Mouse (Mus musculus) yolk sac, embryonic 10.5 days (tissue): ENCODE data around the gene Ugt1a10.
"Not testable (repeated sequence)": the region's sequence is repeated elsewhere in the genome, so short reads cannot be mapped to it uniquely, and the experiment has no call there.

ENCODE experiments used
- DNase-seq: peaks from one replicate; pipeline ENCODE4 v3.0.0-alpha.2; 2017; ENCODE audit warnings: low spot score

The Ugt1a10 gene

GRCm38 (mm10) chr1:88094941-88095492 is 39.8 kb downstream of the Ugt1a10 start, which contains the start of gene Ugt1a7c:
Ugt1a7c (plus strand) TSS chr1:88095062.
- DNase-seq = peak; percentile 52

- DNase-seq = not testable (repeated sequence)
Measured at GRCm38 (mm10) chr1:88098546-88098945, 43.4 kb downstream of the Ugt1a10 start.

GRCm38 (mm10) chr1:88099691-88100090 is 44.5 kb downstream of the Ugt1a10 start:
- DNase-seq = not testable (repeated sequence)

GRCm38 (mm10) chr1:88103019-88103418 is 47.8 kb downstream of the Ugt1a10 start, which contains the start of gene Ugt1a6b:
Ugt1a6b (plus strand) TSS chr1:88103252.
- DNase-seq = not testable (repeated sequence)

GRCm38 (mm10) chr1:88103697-88104468 is 48.7 kb downstream of the Ugt1a10 start:
- not testable (repeated sequence) for DNase-seq

- DNase-seq = no peak
Measured at GRCm38 (mm10) chr1:88104667-88105430, 49.7 kb downstream of the Ugt1a10 start.

DNA sequence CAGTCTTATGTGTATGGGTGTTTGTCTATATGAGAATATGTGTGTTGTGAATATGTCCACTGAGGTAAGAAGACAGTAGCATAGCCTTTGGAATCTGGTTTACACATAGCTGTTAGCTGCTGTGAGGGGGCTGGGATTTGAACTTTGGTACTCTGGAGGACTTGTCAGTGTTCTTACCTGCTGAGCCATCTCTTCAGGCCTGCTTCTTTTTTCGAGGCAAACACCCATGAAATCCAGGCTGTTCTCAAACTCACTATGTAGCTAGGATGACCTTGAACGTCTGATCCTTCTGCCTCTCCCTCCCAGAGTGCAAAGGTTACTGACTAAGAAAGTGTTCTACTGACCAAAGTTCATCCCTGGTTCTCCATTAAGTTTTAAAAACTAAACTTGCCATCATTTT is 50.5 kb downstream of the Ugt1a10 start:
- peak; percentile 79 for DNase-seq

DNA sequence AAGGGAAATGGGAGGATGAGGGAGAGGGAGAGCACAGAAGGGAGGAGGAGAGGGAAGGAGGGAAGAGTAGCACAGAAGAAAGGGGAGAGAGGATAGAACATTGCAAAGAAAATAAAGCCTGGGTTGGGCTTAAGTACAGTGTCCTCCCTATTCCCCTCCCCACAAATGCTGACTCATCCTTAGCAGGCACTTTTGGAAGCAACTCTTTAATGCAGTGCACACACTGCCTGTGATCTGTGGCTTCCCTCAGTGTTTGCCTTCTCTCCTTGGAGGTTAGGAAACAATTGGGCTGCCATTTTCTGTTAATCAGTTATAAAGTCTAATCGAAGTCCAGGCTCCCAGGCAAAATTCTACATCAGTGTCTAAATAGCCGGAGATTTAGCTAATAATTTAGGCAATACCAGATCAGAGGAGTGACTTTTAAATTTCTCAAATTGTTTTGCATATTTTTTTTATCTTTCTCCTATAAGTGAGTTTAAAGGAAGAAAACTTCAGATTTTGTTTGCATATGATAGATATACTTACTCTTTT is 53.9 kb downstream of the Ugt1a10 start:
- not testable (repeated sequence) for DNase-seq

GRCm38 (mm10) chr1:88109604-88110003 is 54.4 kb downstream of the Ugt1a10 start:
- DNase-seq = not testable (repeated sequence)

- not testable (repeated sequence) for DNase-seq
Measured at GRCm38 (mm10) chr1:88112769-88113168, 57.6 kb downstream of the Ugt1a10 start.

DNA sequence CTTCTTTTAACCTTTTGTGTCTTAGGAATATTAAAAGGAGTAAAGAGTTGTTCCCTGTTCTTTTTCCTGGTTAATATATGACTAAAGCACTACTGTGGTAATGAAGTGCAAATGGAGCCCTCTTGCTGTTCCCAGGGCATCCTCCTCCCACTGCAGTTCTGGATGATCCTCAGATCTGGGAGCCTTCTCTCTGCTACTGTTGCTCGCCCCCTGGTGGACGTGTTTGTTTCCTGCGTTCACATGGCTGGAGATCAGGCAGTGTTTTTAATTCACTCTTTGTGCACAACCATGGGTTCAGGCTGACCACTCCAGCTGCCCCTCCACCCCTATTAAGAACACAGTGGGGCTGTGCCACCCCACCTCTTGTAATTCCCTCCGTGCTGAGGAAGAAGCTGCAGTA is 65.4 kb downstream of the Ugt1a10 start:
- DNase-seq = not testable (repeated sequence)

DNA sequence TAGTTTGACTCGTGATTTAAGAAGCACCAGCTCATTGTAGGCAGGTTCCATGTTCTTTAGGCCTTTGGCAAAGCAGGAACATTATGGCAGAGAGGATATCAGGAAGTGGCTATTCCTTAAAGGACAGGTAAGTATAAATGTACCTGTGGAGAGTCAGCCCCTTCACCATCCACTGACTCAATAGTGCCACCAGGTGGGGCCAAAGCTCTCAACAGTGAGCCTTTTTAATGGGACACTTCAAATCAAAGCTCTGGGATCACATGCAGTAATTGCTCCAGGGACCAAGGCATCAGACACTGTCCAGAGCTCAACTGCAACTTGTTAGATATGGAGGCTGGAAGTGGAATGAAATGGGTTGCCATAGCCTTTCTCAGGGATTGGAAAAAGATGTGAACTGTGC is 66.3 kb downstream of the Ugt1a10 start:
- DNase-seq = not testable (repeated sequence)

- DNase-seq = not testable (repeated sequence)
Measured at GRCm38 (mm10) chr1:88125827-88126360, 70.7 kb downstream of the Ugt1a10 start.

- not testable (repeated sequence) for DNase-seq
Measured at GRCm38 (mm10) chr1:88129091-88129490, 73.9 kb downstream of the Ugt1a10 start.

DNA sequence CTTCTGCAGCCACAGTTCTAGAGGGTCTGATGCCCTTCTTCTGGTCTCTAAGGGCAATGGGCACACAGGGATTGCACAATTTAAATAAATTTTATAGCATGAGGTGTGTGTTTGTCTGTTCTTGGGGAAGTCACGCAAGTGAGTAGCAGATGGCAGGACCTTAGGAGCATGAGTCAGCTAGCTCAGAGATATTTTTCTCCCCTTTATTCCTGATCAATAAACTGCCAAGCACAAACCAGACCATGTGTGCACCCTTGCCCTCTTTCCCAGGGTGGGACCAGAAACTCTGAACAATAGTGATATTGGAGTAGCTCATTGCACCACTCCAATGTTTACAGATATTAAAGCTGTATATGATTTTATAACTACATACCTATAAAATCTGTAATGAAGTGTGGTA is 75.0 kb downstream of the Ugt1a10 start:
- not testable (repeated sequence) for DNase-seq

- no peak for DNase-seq
Measured at GRCm38 (mm10) chr1:88133908-88134456, 78.8 kb downstream of the Ugt1a10 start.

DNA sequence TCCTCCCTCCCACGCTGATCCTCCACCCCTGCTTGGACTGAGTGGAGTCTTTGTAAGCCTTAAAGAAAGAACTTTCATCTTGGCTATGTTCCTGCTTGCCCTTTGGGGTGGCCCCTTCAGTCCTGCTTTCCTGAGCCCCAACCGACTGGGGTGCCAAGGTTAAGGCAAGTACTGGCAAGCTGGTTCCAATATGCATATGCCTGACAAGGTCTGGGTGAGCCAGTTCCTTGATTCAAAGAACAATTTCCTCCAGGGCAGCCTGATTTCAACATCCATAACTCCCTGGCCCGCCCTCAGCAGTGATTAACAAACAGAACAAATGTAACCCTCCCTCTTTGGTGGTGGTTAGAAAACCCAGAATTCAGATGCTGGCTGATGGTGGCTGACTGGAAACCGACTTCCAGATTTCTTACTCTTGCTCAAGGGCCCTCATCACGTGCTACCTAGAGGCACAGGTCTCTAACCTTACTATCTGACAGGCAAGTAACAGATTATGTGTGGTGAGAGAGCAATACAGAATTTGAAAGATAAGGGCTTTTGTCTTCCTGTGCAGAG is 79.3 kb downstream of the Ugt1a10 start, which contains the start of gene Ugt1a6a:
TSS of gene Ugt1a6a (plus strand) at position 353 of the 555 bp plus-strand sequence.
- DNase-seq = not testable (repeated sequence)

DNA sequence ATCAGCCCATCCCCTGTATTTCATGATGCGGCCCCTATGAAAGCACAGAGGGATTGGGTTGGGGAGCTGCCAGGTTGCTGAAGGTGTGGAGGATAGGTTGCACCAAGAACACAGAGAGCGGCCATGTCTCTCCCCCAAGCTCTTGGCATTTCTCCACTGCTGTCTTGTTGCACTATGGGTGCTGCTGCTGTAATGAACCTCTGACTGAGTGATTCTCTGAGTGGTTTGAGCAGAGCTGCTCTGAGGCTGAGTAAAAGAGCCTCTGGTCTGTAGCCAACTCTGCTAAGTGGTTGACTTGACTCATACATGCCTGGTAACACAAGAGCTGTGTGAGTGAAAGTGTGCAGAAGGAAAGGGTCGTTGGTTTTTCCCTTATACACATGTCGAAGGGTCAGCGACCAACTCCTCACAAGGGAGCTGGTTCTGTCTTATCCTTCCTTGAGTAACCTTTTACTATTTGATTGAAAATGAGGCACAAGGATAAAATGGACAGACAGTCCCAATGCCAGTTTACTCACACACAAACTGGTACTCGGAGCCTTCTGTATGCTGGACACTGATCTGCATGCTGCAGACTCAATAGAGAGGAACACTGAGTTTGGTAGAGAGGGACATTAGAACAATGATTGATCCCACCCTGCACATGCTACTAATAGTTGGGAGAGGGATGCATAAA is 80.2 kb downstream of the Ugt1a10 start:
- DNase-seq = not testable (repeated sequence)

DNA sequence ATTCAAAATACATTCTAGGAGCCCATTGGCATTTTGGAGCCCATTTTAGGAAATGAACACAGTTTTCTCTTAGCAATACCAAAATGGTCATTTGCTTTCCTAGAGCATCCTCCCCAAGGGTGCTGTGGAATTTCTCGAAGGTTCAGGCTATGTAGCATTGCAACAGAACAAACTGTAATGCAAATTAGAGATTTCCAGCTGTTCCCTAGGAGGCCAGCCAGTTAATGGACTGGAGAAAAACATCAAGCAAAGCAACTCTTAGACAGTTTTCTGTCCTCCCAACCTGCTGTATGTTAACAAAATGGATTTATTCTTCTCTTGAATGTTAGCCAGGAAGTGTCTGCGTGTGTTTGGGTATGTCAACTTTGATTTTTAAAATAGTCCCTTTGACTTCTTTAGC is 81.5 kb downstream of the Ugt1a10 start:
- no peak for DNase-seq

DNA sequence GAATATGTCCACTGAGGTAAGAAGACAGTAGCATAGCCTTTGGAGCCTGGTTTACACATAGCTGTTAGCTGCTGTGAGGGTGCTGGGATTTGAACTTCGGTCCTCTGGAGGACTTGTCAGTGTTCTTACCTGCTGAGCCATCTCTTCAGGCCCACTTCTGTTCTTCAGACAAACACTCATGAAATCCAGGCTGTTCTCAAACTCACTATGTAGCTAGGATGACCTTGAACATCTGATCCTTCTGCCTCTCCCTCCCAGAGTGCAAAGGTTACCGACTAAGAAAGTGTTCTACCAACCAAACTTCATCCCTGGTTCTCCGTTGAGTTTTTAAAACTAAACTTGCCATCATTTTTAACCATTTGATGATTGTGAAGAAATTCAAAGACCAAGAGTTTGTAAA is 82.1 kb downstream of the Ugt1a10 start:
- DNase-seq = peak; percentile 56

- DNase-seq = no peak
Measured at GRCm38 (mm10) chr1:88138145-88138544, 83.0 kb downstream of the Ugt1a10 start.
